Mouse (Mus musculus): ENCODE measurements around the gene E4f1.
"Not testable (repeated sequence)": the region's sequence is repeated elsewhere in the genome, so short reads cannot be mapped to it uniquely, and the experiment has no call there.

Gene E4f1

DNA sequence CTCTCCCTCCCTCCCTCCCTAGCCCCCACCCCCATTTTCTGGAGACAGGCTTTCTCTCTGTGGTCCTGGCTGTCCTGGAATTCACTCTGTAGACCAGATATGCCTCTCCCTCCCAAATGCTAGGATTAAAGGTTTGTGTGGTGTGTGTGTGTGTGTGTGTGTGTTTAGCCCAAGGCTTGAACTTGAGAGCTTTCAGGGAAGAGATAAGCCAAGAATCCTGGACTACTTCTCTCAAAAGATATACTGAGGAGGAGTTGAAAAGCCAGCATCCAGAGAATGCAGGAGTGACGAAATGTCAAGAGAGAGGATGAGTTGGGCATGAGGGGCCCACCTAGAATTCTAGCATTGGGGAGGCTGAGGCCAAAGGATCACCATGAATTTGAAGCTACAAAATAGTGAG is 7.2 kb downstream of the E4f1 start:
- no peak for DNase-seq (ENCODE audit: extremely low read depth, insufficient read length, low spot score)

GRCm38 (mm10) chr17:24461580-24461979 is 8.5 kb downstream of the E4f1 start:
- no peak for DNase-seq (ENCODE audit: extremely low read depth, insufficient read length, low spot score)

GRCm38 (mm10) chr17:24455523-24456206 is 14.4 kb downstream of the E4f1 start:
- DNase-seq (ENCODE audit: extremely low read depth, insufficient read length, low spot score): not testable (repeated sequence)

GRCm38 (mm10) chr17:24454756-24455522 is 15.2 kb downstream of the E4f1 start:
- peak; percentile 98 for DNase-seq (ENCODE audit: extremely low read depth, insufficient read length, low spot score)

- no peak for DNase-seq (ENCODE audit: extremely low read depth, insufficient read length, low spot score)
Observed at GRCm38 (mm10) chr17:24454218-24454755, 15.8 kb downstream of the E4f1 start.

- no peak for DNase-seq (ENCODE audit: extremely low read depth, insufficient read length, low spot score)
Observed at GRCm38 (mm10) chr17:24453372-24453771, 16.7 kb downstream of the E4f1 start.

- DNase-seq (ENCODE audit: extremely low read depth, insufficient read length, low spot score): no peak
Observed at GRCm38 (mm10) chr17:24451220-24451619, 18.9 kb downstream of the E4f1 start.

- no peak for DNase-seq (ENCODE audit: extremely low read depth, insufficient read length, low spot score)
Observed at GRCm38 (mm10) chr17:24449507-24449906, 20.6 kb downstream of the E4f1 start.

GRCm38 (mm10) chr17:24446590-24446989 is 23.5 kb downstream of the E4f1 start:
- no peak for DNase-seq (ENCODE audit: extremely low read depth, insufficient read length, low spot score)

DNA sequence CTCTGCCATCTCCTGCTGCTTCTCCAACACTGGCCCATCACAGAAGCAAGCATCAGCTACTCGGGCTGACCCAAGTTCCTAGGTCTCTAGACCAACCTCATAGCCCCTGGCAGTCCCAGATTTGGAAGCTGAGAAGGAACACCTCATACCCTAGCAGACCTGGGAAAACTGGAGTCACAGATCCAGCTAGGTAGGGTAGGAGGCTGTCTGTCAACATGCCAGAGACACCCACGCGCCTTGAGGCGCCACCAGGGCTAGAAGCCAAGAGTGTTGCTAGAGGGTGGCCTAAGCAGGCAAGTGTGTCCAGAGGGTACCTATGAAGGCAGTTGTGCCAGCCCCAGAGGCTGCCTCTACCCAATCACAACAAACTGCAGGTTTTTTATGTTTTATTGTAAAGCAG is 26.7 kb downstream of the E4f1 start:
- no peak for DNase-seq (ENCODE audit: extremely low read depth, insufficient read length, low spot score)

GRCm38 (mm10) chr17:24442632-24443155 is 27.4 kb downstream of the E4f1 start, which contains the start of gene Dnase1l2:
TSS of gene Dnase1l2 (minus strand) at chr17:24443105.
- DNase-seq (ENCODE audit: extremely low read depth, insufficient read length, low spot score): no peak

GRCm38 (mm10) chr17:24442107-24442506 is 28.0 kb downstream of the E4f1 start:
- no peak for DNase-seq (ENCODE audit: extremely low read depth, insufficient read length, low spot score)

DNA sequence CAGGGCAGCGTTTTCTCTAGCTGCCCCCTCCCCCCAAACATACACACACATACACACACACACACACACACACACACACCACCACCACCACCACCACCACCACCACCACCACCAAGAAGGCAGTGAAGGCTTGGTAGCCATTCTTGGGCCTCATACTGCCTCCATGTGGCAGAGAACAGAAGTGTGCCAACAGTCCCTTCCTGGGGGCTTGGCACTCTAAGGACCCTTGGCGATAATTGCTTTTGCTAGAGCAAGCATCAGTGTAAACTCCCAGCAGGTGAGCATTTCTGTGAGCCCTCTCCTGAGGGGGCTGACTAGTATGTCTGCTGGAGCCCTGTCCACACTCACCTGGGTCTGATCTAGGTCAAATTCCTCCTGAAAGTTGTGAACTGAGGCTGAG is 29.0 kb downstream of the E4f1 start:
- no peak for DNase-seq (ENCODE audit: extremely low read depth, insufficient read length, low spot score)

GRCm38 (mm10) chr17:24440377-24440776 is 29.7 kb downstream of the E4f1 start:
- DNase-seq (ENCODE audit: extremely low read depth, insufficient read length, low spot score): no peak

DNA sequence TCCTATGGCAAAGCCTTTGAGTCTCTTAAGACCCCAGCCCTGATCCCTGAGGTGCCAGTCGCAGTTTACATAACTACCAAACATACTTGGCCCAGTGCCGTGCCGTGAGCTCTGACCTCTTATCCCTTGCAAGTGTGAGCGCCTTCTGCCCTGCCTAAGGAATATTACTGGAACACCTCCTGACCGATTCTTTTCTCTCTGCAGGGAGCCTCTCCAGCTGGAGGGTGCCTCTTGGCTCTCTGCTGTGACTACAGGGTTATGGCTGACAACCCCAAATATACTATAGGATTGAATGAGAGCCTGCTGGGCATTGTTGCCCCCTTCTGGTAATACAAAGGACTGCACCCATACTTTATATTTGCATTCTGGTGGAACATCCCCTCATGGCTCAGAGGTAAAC is 33.1 kb downstream of the E4f1 start:
- DNase-seq (ENCODE audit: extremely low read depth, insufficient read length, low spot score): no peak

- no peak for DNase-seq (ENCODE audit: extremely low read depth, insufficient read length, low spot score)
Observed at GRCm38 (mm10) chr17:24429201-24429983, 40.7 kb downstream of the E4f1 start.

DNA sequence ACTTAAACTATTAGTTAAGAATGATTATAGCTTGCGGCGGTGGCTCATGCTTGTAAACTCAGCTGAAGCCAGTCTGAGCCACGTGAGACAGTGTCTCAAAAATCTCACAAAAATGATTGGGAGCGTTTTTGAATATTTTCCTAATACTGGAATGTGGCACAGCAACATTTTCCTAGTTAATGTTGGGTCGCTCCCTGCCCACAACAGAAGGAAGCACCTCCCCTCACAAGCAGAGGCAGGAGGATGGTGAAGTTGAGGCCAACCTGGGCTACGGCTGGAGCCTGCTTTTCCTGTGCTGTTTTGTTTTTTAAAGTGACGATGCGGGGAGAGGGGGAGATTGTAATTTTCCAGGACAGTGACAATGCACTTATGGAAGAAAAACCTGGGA is 42.9 kb downstream of the E4f1 start:
- DNase-seq (ENCODE audit: extremely low read depth, insufficient read length, low spot score): peak; percentile 36

DNA sequence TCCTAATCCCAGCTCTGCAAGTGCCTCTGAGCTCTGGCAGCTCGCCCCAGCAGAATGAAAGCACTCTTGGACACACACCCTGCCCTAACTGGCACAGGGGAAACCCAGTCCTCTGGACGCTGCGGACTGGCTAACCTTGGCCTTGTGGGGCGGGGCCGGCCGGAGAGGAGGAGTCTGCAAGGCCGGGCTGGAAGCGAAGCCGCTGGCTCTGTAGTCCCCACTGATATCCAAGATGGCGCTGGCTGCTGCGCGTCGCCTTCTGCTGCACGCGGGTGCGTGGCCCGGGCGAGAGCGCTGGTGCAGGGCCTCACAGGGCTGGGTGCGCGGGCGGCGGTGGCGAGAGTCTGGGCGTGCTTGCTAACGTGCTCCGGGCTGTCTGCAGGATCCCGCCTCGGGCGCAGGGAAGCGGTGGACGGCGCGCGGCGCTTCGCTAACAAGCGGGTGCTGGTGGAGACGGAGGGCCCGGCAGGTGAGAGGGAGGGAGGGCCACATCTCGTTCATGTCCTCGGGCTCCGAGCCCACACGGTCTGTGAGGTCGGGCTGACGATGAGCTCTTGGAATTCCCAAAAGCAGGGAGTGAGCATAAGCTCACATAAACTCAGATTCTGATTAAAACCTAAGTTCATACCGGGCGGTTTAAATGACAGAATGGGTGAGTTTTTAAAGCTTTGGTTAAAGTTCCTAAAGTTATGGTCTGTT is 43.5 kb downstream of the E4f1 start, which contains the start of gene Eci1:
Eci1 (plus strand) TSS at position 171 of the 699 bp plus-strand sequence.
- DNase-seq (ENCODE audit: extremely low read depth, insufficient read length, low spot score): peak; percentile 97

GRCm38 (mm10) chr17:24425905-24426304 is 44.2 kb downstream of the E4f1 start:
- DNase-seq (ENCODE audit: extremely low read depth, insufficient read length, low spot score): no peak

DNA sequence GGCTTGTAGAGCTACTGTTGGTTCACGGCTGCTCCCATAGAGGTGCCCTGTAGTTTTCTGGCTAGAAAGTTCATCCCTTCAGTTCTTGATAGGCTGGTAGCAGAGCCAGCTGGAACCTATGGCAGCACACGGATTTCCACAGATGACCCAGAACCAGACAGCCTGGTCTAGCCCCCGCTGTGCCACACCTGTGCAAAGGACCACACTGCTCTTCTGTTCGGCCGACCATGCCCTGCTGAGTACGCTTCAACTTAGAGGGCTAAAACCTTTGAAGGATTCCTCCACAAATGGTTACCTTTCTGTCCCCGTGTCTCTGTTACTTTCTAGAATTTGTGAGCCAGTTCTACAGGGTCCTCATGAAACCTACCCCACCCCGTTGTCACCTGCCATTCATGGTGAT is 44.8 kb downstream of the E4f1 start:
- DNase-seq (ENCODE audit: extremely low read depth, insufficient read length, low spot score): not testable (repeated sequence)
